Mouse (Mus musculus) embryonic facial prominence, embryonic 15.5 days (tissue): ENCODE results near the gene Lpcat4. TPM values are rescaled to one million over a fixed set of nuclear protein-coding genes. Genes with fewer than 3 reads are reported as not detected.

Experiments used
- ATAC-seq: fragments of 200-750 bp; cut with Nextera tagmentation; 2 replicates; pipeline ENCODE4 v1.8.0; 2017; ENCODE audit warnings: low read depth, moderate TSS enrichment; ENCODE audit not compliant: insufficient number of reproducible peaks, low FRiP score, low TSS enrichment
- H3K27ac ChIP-seq: fragments of 300-500 bp; sonication (generic); replicated peaks from 2 replicates; pipeline ENCODE4 v1.5.1; 2015; ENCODE audit warnings: mild to moderate bottlenecking, inconsistent platforms
- H3K27me3 ChIP-seq: fragments of 300-500 bp; sonication (generic); 2 replicates; pipeline ENCODE4 v1.6.1; 2015; ENCODE audit warnings: inconsistent platforms
- H3K36me3 ChIP-seq: fragments of 300-500 bp; sonication (generic); 2 replicates; pipeline ENCODE4 v1.6.1; 2015; ENCODE audit warnings: mild to moderate bottlenecking, inconsistent platforms
- H3K4me1 ChIP-seq: fragments of 300-500 bp; sonication (generic); 2 replicates; pipeline ENCODE4 v1.6.1; 2015; ENCODE audit warnings: inconsistent platforms
- H3K4me2 ChIP-seq: fragments of 300-500 bp; sonication (generic); replicated peaks from 2 replicates; pipeline ENCODE4 v1.6.1; 2015; ENCODE audit warnings: mild to moderate bottlenecking, inconsistent platforms
- H3K4me3 ChIP-seq: fragments of 300-500 bp; sonication (generic); replicated peaks from 2 replicates; pipeline ENCODE4 v1.5.1; 2015; ENCODE audit warnings: mild to moderate bottlenecking, inconsistent platforms
- H3K9ac ChIP-seq: fragments of 300-500 bp; sonication (generic); 2 replicates; pipeline ENCODE4 v1.6.1; 2015; ENCODE audit warnings: inconsistent platforms
- H3K9me3 ChIP-seq: fragments of 300-500 bp; sonication (generic); replicated peaks from 2 replicates; pipeline ENCODE4 v1.6.1; 2016; ENCODE audit warnings: inconsistent platforms
- WGBS: fragments of 180-500 bp; shearing (Covaris S2); methylation state at CpG from one replicate; pipeline ENCODE4 v1.1.7; 2015; 5-methylcytosine and 5-hydroxymethylcytosine counted together
- polyA plus RNA-seq: library from polyadenylated mRNA; unstranded; fragments of >200 nt; fragmentation: Nextera tagmentation; extraction: Ambion mirVana; gene quantifications from 2 replicates; pipeline ENCODE4 v1.2.1, GENCODE M21; 2015

Gene Lpcat4
- polyA plus RNA-seq, 1 experiment from 2014 or later = 35.9 TPM

DNA sequence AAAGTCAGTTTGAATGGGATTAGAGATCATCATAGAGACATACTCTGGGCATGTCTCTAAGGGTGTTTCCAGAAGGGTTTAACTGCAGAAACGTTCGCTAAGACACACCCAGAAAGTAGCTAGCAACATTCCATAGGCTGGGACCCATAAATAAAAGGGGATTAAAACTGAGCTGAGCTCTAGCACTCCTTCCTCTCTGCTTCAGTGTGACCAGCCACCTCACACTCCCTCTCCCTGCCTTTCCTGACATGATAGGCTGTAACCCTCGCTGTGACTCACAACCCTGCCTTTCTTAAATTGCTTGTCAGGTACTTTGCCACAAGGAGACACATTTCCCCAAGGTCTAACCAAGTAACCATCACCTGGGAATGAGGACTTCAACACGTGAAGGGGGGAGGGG is 1.3 kb upstream of the Lpcat4 start:
- Histone ChIP-seq H3K4me1 (peaks cover 13% of the 10 kb centered on the region), H3K36me3 (no peaks in the 10 kb centered on the region), H3K9me3 (no peaks in the 10 kb centered on the region), H3K4me3 (no peak overlapping the region), H3K27ac (no peak overlapping the region), H3K9ac (no peak overlapping the region), H3K4me2 (no peak overlapping the region), H3K27me3 (no peaks in the 10 kb centered on the region)
- no peak for ATAC-seq
- WGBS = 16% methylated on average over 4 of the region's 4 CpGs

- peak overlapping the region; percentile 47 for H3K9ac ChIP-seq
- no peaks in the 10 kb centered on the region for H3K36me3 ChIP-seq
- H3K4me3 ChIP-seq = peak overlapping the region; percentile 68
- peak; percentile 36 for ATAC-seq
- no peaks in the 10 kb centered on the region for H3K9me3 ChIP-seq
- H3K27ac ChIP-seq = peak overlapping the region; percentile 89
- under 1% methylated on average over 27 of the region's 28 CpGs for WGBS
- H3K27me3 ChIP-seq = no peaks in the 10 kb centered on the region
- H3K4me2 ChIP-seq = peak overlapping the region; percentile 98
- H3K4me1 ChIP-seq = peaks cover 13% of the 10 kb centered on the region
These were observed 860 bp downstream of the Lpcat4 start for GRCm38 (mm10) chr2:112239935-112240721.

GRCm38 (mm10) chr2:112241787-112242186 is 2.5 kb downstream of the Lpcat4 start:
- no peaks in the 10 kb centered on the region for H3K27me3 ChIP-seq
- no peaks in the 10 kb centered on the region for H3K9me3 ChIP-seq
- no peak for ATAC-seq
- no peak overlapping the region for H3K4me3 ChIP-seq
- H3K4me1 ChIP-seq = peaks cover 13% of the 10 kb centered on the region
- H3K27ac ChIP-seq = no peak overlapping the region
- no peak overlapping the region for H3K9ac ChIP-seq
- WGBS = 69% methylated on average over 14 of the region's 14 CpGs
- no peak overlapping the region for H3K4me2 ChIP-seq
- H3K36me3 ChIP-seq = no peaks in the 10 kb centered on the region

- Histone ChIP-seq H3K4me3 (no peak overlapping the region), H3K27me3 (no peaks in the 10 kb centered on the region), H3K4me2 (no peak overlapping the region), H3K4me1 (peaks cover 4% of the 10 kb centered on the region), H3K27ac (no peak overlapping the region), H3K9me3 (no peaks in the 10 kb centered on the region), H3K36me3 (no peaks in the 10 kb centered on the region), H3K9ac (no peak overlapping the region)
- no peak for ATAC-seq
- WGBS = 59% methylated on average over 5 of the region's 5 CpGs
These were observed 6.0 kb downstream of the Lpcat4 start for GRCm38 (mm10) chr2:112245307-112245706.

DNA sequence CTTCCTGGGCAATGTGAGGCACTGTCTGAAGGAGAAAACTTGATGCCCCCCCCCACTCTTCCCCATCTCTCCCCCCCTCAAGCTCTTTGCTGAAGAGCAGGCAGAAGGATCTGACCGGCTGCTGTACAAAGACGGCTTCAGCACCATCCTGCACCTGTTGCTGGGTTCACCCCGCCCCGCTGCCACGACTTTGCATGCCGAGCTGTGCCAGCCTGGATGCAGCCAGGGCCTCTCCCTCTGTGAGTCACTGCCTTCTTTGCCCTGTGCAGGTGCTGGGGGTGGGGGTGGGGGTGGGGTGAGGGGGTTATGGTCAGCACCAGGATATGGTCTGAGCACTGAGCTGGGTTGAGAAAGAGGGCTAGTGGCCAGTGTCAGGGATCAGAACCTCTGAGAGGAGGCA is 6.9 kb downstream of the Lpcat4 start:
- Histone ChIP-seq H3K9me3 (no peaks in the 10 kb centered on the region), H3K4me2 (no peak overlapping the region), H3K9ac (no peak overlapping the region), H3K4me1 (no peaks in the 10 kb centered on the region), H3K36me3 (no peaks in the 10 kb centered on the region), H3K27ac (no peak overlapping the region), H3K27me3 (no peaks in the 10 kb centered on the region), H3K4me3 (no peak overlapping the region)
- 71% methylated on average over 6 of the region's 6 CpGs for WGBS
- no peak for ATAC-seq

- Histone ChIP-seq H3K27me3 (no peaks in the 10 kb centered on the region), H3K9me3 (no peaks in the 10 kb centered on the region), H3K4me1 (no peaks in the 10 kb centered on the region), H3K9ac (no peak overlapping the region), H3K4me3 (no peak overlapping the region), H3K36me3 (no peaks in the 10 kb centered on the region), H3K27ac (no peak overlapping the region), H3K4me2 (no peak overlapping the region)
- no peak for ATAC-seq
- 77% methylated on average over 10 of the region's 10 CpGs for WGBS
These were observed 8.1 kb downstream of the Lpcat4 start for GRCm38 (mm10) chr2:112247323-112247722.

- H3K27me3 ChIP-seq = no peaks in the 10 kb centered on the region
- H3K9me3 ChIP-seq = no peaks in the 10 kb centered on the region
- H3K4me2 ChIP-seq = no peak overlapping the region
- 94% methylated on average over 10 of the region's 10 CpGs for WGBS
- H3K4me1 ChIP-seq = no peaks in the 10 kb centered on the region
- ATAC-seq = no peak
- no peak overlapping the region for H3K4me3 ChIP-seq
- H3K27ac ChIP-seq = no peak overlapping the region
- no peaks in the 10 kb centered on the region for H3K36me3 ChIP-seq
- H3K9ac ChIP-seq = no peak overlapping the region
These were observed 10.6 kb downstream of the Lpcat4 start for GRCm38 (mm10) chr2:112249780-112250453.

DNA sequence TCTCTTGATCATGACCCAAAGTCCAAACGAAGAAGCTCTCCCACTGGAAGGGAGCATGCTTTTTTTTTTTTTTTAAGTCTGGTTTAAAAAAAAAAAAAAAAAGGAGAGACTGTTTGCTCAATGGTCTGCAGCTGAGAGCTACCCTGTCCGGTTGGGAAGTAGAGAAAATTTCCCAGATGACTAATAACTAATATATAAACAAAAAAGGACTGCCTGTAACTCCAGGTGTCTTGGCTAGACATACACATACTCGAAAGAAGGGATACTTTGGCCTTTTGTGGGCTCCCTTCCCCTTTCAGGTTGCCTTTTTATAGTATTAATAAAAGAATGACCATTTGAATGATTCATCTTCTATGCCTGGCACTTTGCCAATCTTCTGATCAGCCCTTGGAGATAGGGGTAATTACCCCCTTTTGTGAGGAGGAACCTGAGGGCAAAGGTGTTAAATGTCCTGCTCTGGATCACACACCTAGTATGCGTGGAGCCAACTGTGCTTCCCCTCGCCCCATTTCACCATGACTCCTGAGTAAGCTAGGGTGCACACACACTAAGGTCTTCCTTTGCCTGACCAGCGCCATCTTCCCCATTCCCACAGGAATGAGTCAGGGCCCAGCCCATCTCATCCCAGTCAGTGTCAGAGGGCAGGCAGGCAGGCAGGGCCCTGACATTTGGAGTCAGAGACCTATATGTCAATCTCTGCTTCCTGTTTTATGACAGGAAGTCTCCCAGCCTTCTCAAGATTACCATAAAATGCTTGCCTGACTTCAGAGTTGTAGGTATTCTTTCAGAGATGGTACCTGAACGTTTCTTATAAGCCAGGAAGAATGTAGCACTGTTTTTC is 15.6 kb downstream of the Lpcat4 start:
- H3K27ac ChIP-seq = no peak overlapping the region
- no peak overlapping the region for H3K4me2 ChIP-seq
- 74% methylated on average over 7 of the region's 7 CpGs for WGBS
- H3K4me3 ChIP-seq = no peak overlapping the region
- no peaks in the 10 kb centered on the region for H3K36me3 ChIP-seq
- no peak overlapping the region for H3K9ac ChIP-seq
- ATAC-seq = no peak
- no peaks in the 10 kb centered on the region for H3K4me1 ChIP-seq
- no peaks in the 10 kb centered on the region for H3K27me3 ChIP-seq
- H3K9me3 ChIP-seq = no peaks in the 10 kb centered on the region

GRCm38 (mm10) chr2:112259241-112259962 is 20.1 kb downstream of the Lpcat4 start, which contains the start of gene Nutm1:
Nutm1 (minus strand) TSS chr2:112259291.
- no peak within 1 kb of the TSS for H3K27ac ChIP-seq
- H3K4me1 ChIP-seq = peaks cover 14% of the 10 kb centered on the region
- H3K9ac ChIP-seq = no peak within 1 kb of the TSS
- ATAC-seq = no peak
- 61% methylated on average over 10 of the region's 10 CpGs for WGBS
- no peak within 1 kb of the TSS for H3K4me2 ChIP-seq
- H3K9me3 ChIP-seq = no peaks in the 10 kb centered on the region
- no peaks in the 10 kb centered on the region for H3K36me3 ChIP-seq
- H3K27me3 ChIP-seq = no peaks in the 10 kb centered on the region
- no peak within 1 kb of the TSS for H3K4me3 ChIP-seq

DNA sequence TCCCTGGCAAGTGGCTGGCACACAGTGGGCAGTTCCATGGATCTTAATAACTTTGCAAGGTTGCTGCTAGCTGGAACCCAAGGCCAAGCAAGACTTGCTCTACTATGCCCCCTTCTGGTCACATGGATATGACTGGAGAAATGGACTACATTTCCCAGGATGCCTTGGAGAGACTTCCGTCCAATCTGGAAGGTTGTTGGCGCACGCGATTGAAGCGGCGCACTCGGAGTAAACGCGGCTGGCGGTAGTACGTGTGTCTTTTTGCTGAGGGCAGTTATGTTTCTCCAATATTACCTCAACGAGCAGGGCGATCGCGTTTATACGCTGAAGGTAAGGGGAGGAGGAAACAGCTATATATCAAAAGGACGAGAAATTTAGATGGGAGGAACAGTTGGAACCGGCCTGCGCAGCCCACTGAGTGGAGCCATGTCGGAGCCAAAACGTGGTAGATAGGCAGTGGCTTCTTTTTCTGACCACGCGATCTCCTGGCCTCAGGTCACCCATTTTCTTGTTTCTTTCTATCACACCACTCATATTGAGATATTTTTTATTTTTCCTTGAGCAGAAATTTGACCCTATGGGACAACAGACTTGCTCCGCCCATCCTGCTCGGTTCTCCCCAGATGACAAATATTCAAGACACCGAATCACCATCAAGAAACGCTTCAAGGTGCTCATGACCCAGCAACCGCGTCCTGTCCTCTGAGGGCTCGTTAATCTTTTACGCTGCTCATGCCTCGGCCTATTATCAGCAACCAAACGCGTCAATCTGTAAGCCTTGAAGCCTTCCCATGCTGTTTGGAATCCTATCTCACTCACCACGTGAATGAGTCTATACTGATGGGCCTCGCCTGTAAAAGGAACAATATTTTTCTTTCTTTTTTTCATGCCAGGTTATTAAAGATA is 22.7 kb downstream of the Lpcat4 start, which contains the start of gene Nop10:
TSS of gene Nop10 (plus strand) at position 179 of the 906 bp plus-strand sequence.
- Histone ChIP-seq H3K9me3 (no peaks in the 10 kb centered on the region), H3K36me3 (no peaks in the 10 kb centered on the region), H3K27me3 (no peaks in the 10 kb centered on the region), H3K4me3 (peak within 1 kb of the TSS; percentile 60), H3K27ac (peak within 1 kb of the TSS; percentile 68; the same call in 1 of the 2 replicates), H3K4me1 (peaks cover 27% of the 10 kb centered on the region), H3K9ac (peak within 1 kb of the TSS; percentile 57), H3K4me2 (peak within 1 kb of the TSS; percentile 57)
- under 1% methylated on average over 36 of the region's 36 CpGs for WGBS
- ATAC-seq = peak; percentile 44; the same call in 1 of the 2 replicates
